ENCODE assay signal across 9 mouse cellular contexts in the genomic region with DNA sequence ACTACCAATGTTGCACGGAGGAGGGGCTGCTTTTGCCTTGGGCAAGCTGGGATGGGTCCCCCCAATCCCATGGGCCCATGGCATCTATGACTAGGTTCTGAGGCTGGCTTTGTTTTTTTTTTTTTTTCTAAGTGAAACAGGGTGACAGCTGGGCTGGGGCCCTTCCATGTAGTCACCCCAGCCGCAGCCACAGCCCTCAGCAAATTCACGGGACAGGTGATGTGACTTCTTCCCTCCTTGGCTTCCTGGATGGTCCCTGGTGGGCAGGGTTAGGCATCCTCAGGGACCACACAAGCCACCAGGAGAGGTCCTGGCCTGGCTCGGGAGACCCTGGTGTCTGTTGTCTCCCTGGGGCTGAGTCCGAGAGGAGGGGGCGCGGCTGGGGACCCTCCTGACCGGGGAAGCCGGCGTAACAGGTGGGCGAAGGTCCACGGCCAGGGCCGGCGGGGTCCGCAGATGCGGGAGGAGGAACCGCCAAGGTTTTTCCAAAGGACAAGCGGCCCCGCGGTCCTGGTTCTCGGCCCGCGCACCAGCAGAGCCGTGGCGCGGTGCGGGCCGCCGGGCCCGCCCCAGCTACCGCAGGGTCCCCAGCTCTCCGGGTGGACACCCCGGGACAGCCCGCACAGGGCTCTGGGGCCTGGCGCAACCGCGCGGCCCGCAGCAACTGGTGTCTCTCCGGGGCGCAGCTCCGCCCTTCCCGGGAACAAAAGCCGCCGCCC. TPM values are rescaled to one million over a fixed set of nuclear protein-coding genes. Genes with fewer than 3 reads are reported as not detected.
DNase-seq lines count a peak whose midpoint lies in the region; ATAC-seq and TF ChIP-seq lines count a peak whose summit lies in the region.
"Had no signal": no experiment of that assay in that cellular context is flagged by ENCODE, and none has a peak within 500 bp of the region (broad histone marks: within the 10 kb centered on the region; RNA-seq: fewer than 3 reads in every experiment).

No protein-coding gene starts in this region.

- intact Hi-C loops in left cerebral cortex, postnatal 4 days (cut with DNase I): loop anchor here (5.0 to 10.0 kb wide), 2 partner anchors 110 to 173 kb away; no protein-coding TSS in a partner anchor

- whole genome bisulfite sequencing in kidney, adult 2 months: 21% methylated on average over 45 of the region's 45 CpGs
- WGBS in embryonic facial prominence, embryonic 14.5 days: 7% methylated on average over 14 of the region's 45 CpGs
- WGBS in intestine, embryonic 15.5 days: 10% methylated on average over 44 of the region's 45 CpGs

- no peaks in the 10 kb centered on the region for H3K36me3 ChIP-seq in kidney, adult 2 months (ENCODE audit: control insufficient read depth, insufficient read depth, low read length)
- H3K36me3 ChIP-seq in embryonic facial prominence, embryonic 14.5 days (ENCODE audit: control insufficient read depth, insufficient read depth, low read length): no peaks in the 10 kb centered on the region
- no peaks in the 10 kb centered on the region for H3K36me3 ChIP-seq in intestine, embryonic 15.5 days

- H3K4me1 ChIP-seq in kidney, adult 2 months (ENCODE audit: control insufficient read depth, insufficient read depth, low read length): no peaks in the 10 kb centered on the region
- no peaks in the 10 kb centered on the region for H3K4me1 ChIP-seq in embryonic facial prominence, embryonic 14.5 days (ENCODE audit: control insufficient read depth, insufficient read depth, low read length)
- peaks cover 18% of the 10 kb centered on the region for H3K4me1 ChIP-seq in intestine, embryonic 15.5 days (replicated peaks)

- H3K27ac ChIP-seq in kidney, adult 2 months (ENCODE audit: insufficient read depth, low read depth, low read length): no peak overlapping the region
- no peak overlapping the region for H3K27ac ChIP-seq in embryonic facial prominence, embryonic 14.5 days (replicated peaks; ENCODE audit: low read depth, low read length)
- 0 out of 2 replicates have a peak overlapping the region, but pooled peaks have one; percentile 22 for H3K27ac ChIP-seq in intestine, embryonic 15.5 days

- peak; percentile 13 for DNase-seq in kidney, adult 2 months
- no peak for DNase-seq in kidney, adult 8-10 months
- DNase-seq in embryonic facial prominence, embryonic 14.5 days (ENCODE audit: low spot score): no peak
- DNase-seq in neural tube, embryonic 10.5 days (ENCODE audit: extremely low spot score, low spot score): peak; percentile 51
- DNase-seq in spleen, postnatal 36 days (ENCODE audit: low spot score in 2 of 2): no peak
- DNase-seq in left cerebral cortex, postnatal 4 days: no peak
- DNase-seq in layer of hippocampus, adult 18-20 months (ENCODE audit: low spot score in 2 of 2): no peak

- H3K4me3 ChIP-seq in kidney, adult 2 months (ENCODE audit: insufficient read depth, low read depth, low read length): peak overlapping the region; percentile 16; the same call in 1 of the 2 replicates
- H3K4me3 ChIP-seq in embryonic facial prominence, embryonic 14.5 days (ENCODE audit: low read depth, low read length): peak overlapping the region; percentile 58
- H3K4me3 ChIP-seq in intestine, embryonic 15.5 days (replicated peaks): peak overlapping the region; percentile 52

- no peak for TF ChIP-seq POLR2A in kidney, adult 2 months (IDR thresholded peaks at IDR 0.05; ENCODE audit: low read depth, low read length)

- ATAC-seq in embryonic facial prominence, embryonic 14.5 days (ENCODE audit: low read depth): peak; percentile 10; the same call in 1 of the 2 replicates
- peak; percentile 34; the same call in 1 of the 2 replicates for ATAC-seq in intestine, embryonic 15.5 days

- no peak for TF ChIP-seq CTCF in kidney, adult 2 months (conservative IDR thresholded peaks at IDR 0.05; ENCODE audit: insufficient read depth, insufficient read length, low read depth, low read length)

- no peaks in the 10 kb centered on the region for H3K9me3 ChIP-seq in embryonic facial prominence, embryonic 14.5 days (ENCODE audit: control insufficient read depth, low read length)
- H3K9me3 ChIP-seq in intestine, embryonic 15.5 days: no peaks in the 10 kb centered on the region

- H3K4me2 ChIP-seq in embryonic facial prominence, embryonic 14.5 days (ENCODE audit: low read depth, low read length): peak overlapping the region; percentile 70
- peak overlapping the region; percentile 84 for H3K4me2 ChIP-seq in intestine, embryonic 15.5 days (replicated peaks)

- peaks cover 6% of the 10 kb centered on the region for H3K27me3 ChIP-seq in kidney, adult 2 months (replicated peaks; ENCODE audit: control insufficient read depth, insufficient read depth, low read length)
- peaks cover 39% of the 10 kb centered on the region for H3K27me3 ChIP-seq in embryonic facial prominence, embryonic 14.5 days (replicated peaks; ENCODE audit: control insufficient read depth, insufficient read depth, low read length)
- peaks cover 28% of the 10 kb centered on the region for H3K27me3 ChIP-seq in intestine, embryonic 15.5 days (replicated peaks)

- H3K9ac ChIP-seq in embryonic facial prominence, embryonic 14.5 days (ENCODE audit: low read depth, low read length): peak overlapping the region; percentile 76
- peak overlapping the region; percentile 60 for H3K9ac ChIP-seq in intestine, embryonic 15.5 days

RNA-seq across cellular contexts. Expression of gene Doc2b, which starts 1.1 kb away (rescaled TPM):
- 0.34 and 0.36 TPM in 2 replicates for polyA plus RNA-seq in kidney, adult 2 months (2012; rRNA removed)
- 1.2 and 1.7 TPM in 2 replicates for polyA plus RNA-seq in embryonic facial prominence, embryonic 14.5 days (2014; fragmentation: Nextera tagmentation; extraction: Ambion mirVana)
- 1.1 and 1.4 TPM in 2 replicates for polyA plus RNA-seq in intestine, embryonic 15.5 days (2015; fragmentation: Nextera tagmentation; extraction: Ambion mirVana)
- total RNA-seq in left cerebral cortex, postnatal 4 days (2021): 10 to 100 TPM; 47.9 to 53.4 TPM
- 100 to 1,000 TPM; 105 to 115 TPM for total RNA-seq in layer of hippocampus, adult 18-20 months (2021)
- total RNA-seq: monocyte, adult 5-6 weeks had no signal

Comparison
In these comparisons a context has a peak if more than half of its experiments do, and no peak if none do; other contexts are left out.
1. DNase-seq: peak in kidney, adult 2 months (single experiment) and neural tube, embryonic 10.5 days (single experiment); none in kidney, adult 8-10 months (0 of 2), embryonic facial prominence, embryonic 14.5 days (single experiment), spleen, postnatal 36 days (0 of 2), left cerebral cortex, postnatal 4 days (single experiment) and layer of hippocampus, adult 18-20 months (0 of 2).
2. Peak in every context shown above with its lines, with median percentiles within 50 percentile points of each other: H3K4me3 ChIP-seq.